Mouse (Mus musculus) layer of hippocampus, adult 2 months (tissue): ENCODE results near the gene Clk3. TPM values are rescaled to one million over a fixed set of nuclear protein-coding genes. Genes with fewer than 3 reads are reported as not detected.

ENCODE experiments used
- DNase-seq, 2 experiments: peaks; one replicate each; pipeline ENCODE4 v3.0.0; 2022; ENCODE audit warnings: low spot score in 2 of 2
- H3K27ac ChIP-seq: fragments of 200-600 bp; 2 replicates; pipeline ENCODE4 v1.8.1; 2022
- H3K4me3 ChIP-seq: fragments of 200-600 bp; 2 replicates; pipeline ENCODE4 v1.8.1; 2022; ENCODE audit warnings: mild to moderate bottlenecking
- CTCF ChIP-seq: fragments of 200-600 bp; conservative IDR thresholded peaks from 2 replicates; pipeline ENCODE4 v1.8.1; 2022; ENCODE audit warnings: antibody characterized with exemption, mild to moderate bottlenecking, moderate library complexity
- total RNA-seq, 2 experiments: library from RNA; stranded (reverse); gene quantifications; 2 replicates each; pipeline ENCODE4 v1.2.3; 2021

Gene Clk3
- total RNA-seq, 2 experiments from 2014 or later: 80.2 to 83.4 TPM

DNA sequence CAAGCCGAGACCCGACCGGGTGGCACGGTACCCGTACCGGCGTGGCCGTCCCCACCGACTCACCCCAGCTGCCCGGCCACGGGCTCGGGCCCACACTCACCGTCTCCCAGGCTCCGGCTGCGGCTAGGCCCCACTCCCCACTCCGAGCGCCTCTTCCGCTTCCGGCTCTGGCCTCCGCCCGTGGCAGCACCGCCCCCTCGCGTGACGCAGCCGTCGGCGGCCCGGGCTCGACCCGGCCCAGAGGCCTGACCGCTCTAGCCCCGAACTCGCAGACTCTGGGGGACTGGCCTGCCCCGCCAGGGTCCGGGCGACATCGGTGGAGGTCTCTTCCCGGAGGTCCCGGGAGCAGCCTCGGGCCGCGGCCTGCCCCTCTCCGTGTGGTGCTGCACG lies 691 bp downstream of the Clk3 start:
- peak overlapping the region; percentile 100 for H3K27ac ChIP-seq
- TF ChIP-seq CTCF: no peak

DNA sequence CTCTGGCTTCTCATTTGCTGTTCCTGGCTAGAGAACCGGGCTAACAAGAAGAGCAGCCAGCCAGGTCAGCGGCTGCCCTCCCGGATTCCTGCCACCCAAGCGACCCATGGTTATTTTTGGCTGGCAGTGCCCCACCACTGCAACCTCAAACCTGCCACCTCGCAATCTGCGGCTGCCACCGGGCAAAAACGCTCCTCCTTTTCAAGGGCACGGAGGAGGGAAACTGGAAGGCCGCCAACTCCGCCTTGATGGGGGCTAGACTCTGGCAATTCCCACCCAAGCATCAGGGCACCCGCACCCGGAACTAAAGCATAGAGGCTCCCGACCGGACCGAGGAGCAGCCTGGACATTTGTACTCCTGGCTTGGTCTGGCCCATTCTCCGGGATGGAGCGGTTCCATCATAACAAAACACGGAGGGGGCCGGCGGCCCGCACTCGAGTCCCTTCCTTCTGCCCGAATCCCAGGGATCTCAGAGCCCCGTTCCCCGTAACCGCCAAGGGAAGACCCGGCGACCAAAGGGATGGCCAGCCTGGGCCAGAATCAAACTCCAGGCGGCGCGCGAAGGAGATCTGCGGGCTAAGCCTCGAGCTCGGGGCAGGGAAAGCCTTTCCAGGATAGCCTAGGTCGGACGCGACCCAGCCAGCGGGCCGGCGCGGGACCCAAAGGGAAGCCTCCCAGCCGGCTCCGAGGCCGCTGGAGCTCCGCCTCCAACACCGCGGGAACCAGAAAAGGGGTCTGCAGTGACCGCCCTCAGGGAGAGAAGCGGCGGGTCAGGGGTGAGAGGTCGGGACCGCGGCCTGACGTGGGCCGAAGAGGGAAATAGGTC lies 1.3 kb downstream of the Clk3 start:
- TF ChIP-seq CTCF: no peak; the same call in 1 of the 2 replicates

More for the DNA sequence above, 691 bp downstream of the Clk3 start:
- H3K4me3 ChIP-seq: peak overlapping the region; percentile 81
- DNase-seq: peak; percentile 91 to 94

DNA sequence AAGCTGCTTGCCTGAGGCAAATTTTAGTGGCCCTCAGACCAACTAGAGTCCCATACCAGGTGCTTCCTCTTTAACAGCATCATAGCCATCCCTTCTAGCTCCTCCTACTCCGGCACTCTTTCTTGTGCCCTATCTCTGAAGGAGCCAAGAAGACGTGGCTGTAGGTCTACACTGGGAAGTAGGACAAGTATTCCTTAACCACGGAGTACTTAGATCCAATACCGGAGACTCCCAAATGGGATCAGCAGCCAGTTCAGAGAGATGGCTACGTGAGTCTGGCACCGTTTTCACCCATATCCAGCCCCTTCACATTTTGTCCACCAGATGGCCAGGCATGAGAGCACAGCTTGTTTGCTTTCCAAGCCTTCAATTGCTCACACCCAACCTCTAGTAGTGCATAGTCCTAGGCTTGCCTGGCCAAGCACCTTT lies 3.1 kb downstream of the Clk3 start:
- Histone ChIP-seq H3K27ac (peak overlapping the region; percentile 100), H3K4me3 (peak overlapping the region; percentile 81)
- DNase-seq: no peak
- TF ChIP-seq CTCF: peak; percentile 68

More for the DNA sequence above, 1.3 kb downstream of the Clk3 start:
- DNase-seq: peak; percentile 78 to 81
- H3K4me3 ChIP-seq: peak overlapping the region; percentile 81
- H3K27ac ChIP-seq: peak overlapping the region; percentile 100

DNA sequence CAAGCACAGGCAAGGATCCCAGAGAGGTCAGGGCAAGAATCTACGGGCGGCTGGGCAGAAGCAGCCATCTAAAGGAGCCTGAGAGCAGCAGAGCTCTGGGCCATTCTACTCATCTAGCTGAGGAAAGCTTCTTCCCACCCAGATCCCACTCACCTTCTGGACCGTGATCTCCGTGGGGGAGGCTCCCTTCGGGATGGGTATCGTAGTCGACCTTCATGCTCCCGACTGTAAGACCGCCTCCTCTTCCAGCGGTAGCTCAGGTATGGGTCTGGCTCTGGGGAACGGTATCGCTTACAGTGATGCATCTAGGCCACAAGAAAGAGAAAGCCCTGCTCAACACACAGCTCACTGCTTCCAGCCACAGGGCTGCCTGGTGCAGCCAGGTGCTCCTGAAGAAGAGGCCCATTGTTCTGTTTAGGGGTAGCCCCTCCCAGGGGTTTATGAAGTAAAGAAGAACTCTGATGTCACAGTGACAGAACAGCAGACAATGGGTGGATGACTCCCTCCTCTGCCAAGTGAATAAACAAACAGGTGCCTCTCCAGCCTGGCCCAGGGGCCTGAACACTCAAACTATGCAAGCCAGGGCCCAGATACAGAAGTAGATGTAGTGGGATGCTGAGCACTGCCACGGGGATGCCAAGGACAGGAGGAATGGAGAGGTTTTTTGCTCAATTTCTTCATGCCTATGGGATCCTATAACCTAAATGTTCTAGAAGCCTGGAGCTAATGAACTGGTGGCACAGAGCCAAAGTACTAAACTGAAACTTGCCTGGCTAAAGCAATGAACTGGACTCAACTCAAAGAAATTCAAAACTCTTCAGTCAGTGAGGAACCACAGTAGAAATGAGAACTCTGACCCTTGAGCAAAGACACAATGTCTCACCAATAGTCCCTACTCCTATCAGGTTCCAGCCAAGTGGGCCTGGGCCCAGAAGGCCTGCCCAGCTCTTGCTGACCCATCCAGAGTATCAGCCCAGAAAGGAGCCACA lies 3.8 kb downstream of the Clk3 start:
- peak overlapping the region; percentile 81 for H3K4me3 ChIP-seq
- no peak for TF ChIP-seq CTCF
- H3K27ac ChIP-seq: peak overlapping the region; percentile 100
- DNase-seq: no peak

DNA sequence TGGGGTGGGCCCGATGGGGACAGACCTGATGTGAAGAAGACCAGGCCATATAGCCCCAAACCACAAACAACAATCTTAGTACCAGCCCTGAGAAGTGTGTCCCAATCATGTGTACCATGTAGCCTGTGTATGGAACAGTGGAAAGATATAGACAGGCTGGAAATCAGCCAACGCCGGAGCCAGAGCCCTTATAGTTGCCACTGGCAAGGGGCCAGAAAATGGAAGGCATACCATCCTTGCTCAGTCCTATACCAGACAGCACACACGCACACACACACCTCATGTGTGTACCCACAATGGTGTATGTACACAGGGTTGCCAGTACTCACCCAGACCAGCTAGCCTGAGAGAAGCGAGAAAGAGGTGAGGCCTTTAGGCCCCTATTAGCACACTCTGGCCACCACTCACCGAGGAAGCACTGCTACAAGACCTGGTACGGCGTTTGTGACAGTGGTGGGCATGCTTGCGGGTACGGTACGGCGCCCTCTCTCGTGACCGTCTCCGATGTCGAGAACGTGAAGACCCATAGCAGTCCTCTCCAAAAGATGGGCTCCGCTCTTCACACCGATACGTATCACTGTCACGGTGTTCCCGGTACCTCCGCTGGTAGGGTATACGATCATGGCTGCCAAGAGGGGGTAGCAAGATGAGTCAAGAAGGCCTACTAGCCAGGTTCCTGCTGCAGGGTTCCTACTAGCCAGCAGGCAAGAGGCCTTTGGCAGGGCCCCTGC lies 5.1 kb downstream of the Clk3 start:
- no peak for DNase-seq
- Histone ChIP-seq H3K4me3 (no peak overlapping the region), H3K27ac (no peak overlapping the region; the same call in 1 of the 2 replicates)
- TF ChIP-seq CTCF: no peak

DNA sequence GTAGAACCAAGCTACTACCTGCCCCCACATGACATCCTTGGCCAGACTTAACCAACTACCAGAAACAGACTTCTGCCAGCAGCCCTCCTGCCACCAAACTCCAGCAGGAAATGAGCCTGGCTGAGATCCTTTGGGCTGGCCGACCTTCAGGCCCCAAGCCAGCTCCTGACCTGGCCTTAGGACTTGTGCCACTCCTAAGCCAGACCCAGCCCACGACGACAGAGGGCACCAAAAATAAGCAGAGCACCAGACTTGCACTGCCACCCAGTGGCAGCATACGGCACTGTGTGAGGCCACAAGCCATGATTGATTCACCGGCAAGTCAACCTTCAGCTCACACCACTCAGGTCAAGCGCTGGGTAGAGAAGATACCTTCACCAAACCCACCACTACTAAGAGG lies 6.4 kb downstream of the Clk3 start:
- Histone ChIP-seq H3K4me3 (no peak overlapping the region; the same call in 1 of the 2 replicates), H3K27ac (peak overlapping the region; percentile 21)
- peak; percentile 49 to 72 for DNase-seq
- peak; percentile 98 for TF ChIP-seq CTCF

DNA sequence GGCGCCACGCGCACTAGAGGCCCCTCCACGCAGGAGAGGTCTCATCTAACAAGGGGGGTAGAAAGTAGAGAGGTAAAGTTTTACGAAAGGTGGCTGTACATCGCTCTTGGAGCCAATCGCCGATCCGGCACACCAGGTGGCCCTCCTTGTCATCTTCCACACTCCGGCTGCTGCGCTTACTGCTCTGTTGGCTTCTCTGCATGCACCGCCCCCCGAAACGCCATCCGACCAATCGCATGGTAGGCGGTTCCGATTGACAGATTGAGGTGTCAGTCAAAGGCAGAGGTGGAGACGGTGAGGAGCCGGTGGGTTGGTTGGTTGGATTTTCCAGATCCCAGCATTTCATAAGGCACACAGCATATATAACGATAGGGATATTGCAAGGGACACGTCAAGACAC lies 7.1 kb downstream of the Clk3 start:
- peak; percentile 76 to 85 for DNase-seq
- no peak overlapping the region; the same call in 1 of the 2 replicates for H3K4me3 ChIP-seq
- TF ChIP-seq CTCF: no peak
- H3K27ac ChIP-seq: no peak overlapping the region; the same call in 1 of the 2 replicates

DNA sequence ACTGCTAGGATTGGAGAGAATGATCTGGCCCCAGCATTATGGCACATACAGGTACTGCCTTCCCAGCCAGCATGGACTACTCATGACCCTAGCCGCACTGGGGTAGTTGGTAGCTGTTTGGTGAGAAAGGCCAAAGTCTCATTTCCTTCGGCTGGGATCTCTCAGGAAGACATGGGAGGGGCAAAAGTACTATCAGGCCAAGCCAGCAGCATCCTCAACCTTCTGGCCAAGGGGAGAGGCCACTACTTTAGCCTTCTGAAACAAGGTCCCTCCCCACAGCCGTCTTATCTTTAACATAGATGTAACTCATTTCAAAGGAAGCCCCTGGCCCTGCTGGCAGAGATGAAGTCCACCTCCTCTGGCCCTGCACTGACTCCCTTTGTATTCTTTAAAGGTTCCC lies 8.1 kb downstream of the Clk3 start:
- Histone ChIP-seq H3K27ac (no peak overlapping the region), H3K4me3 (no peak overlapping the region)
- no peak for TF ChIP-seq CTCF
- no peak for DNase-seq

DNA sequence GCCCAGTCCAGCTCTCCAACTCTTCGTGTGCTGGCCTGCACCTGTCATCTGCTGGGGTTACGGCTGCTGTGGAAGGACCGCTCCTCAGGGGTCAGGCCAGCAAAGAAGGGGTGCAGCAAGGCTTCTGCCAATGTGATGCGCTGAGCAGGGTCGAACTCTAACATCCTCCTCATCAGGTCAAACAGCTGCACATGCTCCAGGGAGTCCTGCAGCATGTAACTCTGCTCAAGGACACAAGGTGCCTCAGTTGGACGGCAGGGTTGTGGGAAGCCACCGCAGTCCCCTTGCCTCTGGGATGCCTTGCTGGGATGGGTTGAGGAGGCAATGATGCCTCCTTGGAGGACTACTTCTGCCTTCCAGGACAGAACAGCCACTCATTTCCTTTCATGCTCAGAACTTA lies 14.8 kb downstream of the Clk3 start:
- peak overlapping the region; percentile 64 for H3K27ac ChIP-seq
- TF ChIP-seq CTCF: no peak
- DNase-seq: no peak
- no peak overlapping the region for H3K4me3 ChIP-seq

DNA sequence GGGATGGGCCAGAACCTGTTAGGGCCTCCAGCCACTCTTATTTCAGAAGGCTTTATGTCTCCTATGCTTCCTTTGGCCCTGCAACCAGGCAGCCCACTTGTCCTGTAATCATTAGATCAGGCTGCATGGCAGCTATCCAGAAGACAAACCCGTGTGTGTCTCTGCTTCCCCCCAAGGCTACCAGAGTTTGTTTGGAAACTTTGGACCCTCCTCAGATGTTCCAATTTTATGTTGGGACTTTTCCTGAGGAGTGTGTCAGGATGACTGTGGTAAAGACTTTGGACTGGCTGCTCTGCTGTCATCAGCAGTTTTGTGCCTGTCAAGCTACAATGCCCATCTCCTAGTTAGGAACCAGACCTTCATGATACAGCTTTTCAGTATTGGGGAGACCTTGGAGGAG lies 16.8 kb downstream of the Clk3 start:
- no peak for DNase-seq
- TF ChIP-seq CTCF: no peak
- no peak overlapping the region for H3K4me3 ChIP-seq
- peak overlapping the region; percentile 29; the same call in 1 of the 2 replicates for H3K27ac ChIP-seq

DNA sequence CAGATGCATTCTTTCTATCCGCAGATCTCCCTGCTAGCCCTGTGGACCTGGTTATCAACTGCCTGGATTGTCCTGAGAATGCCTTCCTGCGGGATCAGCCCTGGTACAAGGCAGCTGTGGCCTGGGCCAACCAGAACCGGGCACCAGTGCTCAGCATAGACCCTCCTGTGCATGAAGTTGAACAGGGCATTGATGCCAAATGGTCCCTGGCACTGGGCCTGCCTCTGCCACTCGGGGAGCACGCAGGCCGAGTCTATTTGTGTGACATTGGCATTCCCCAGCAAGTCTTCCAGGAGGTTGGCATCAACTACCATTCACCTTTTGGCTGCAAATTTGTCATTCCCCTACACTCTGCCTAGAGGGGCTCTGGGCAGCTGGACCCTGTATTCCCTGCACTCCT lies 17.5 kb downstream of the Clk3 start:
- H3K27ac ChIP-seq: peak overlapping the region; percentile 29; the same call in 1 of the 2 replicates
- no peak overlapping the region for H3K4me3 ChIP-seq
- no peak for DNase-seq
- no peak for TF ChIP-seq CTCF

DNA sequence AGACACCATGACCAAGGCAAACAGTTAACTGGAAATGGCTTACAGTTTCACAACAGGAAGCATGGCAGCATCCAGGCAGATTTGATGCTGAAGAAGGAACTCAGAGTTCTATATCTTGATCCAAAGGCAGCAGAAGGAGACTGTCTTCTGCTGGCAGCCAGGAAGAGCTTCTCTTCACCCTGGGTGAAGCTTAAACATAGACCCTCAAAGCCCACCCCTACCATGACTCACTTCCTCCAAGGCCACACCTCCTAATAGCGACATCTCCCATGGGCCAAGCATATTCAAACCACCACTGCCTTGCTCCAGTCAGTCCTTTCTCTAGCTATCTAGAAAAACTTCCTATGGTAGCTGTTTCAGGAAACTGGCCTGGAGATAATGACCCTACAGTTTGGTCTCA lies 18.6 kb downstream of the Clk3 start:
- TF ChIP-seq CTCF: no peak
- H3K4me3 ChIP-seq: no peak overlapping the region
- H3K27ac ChIP-seq: no peak overlapping the region
- DNase-seq: no peak
